Mouse (Mus musculus): ENCODE results near the gene Cyth3.

Cyth3 gene

GRCm38 (mm10) chr5:143706030-143706821 lies 84.0 kb downstream of the Cyth3 start:
- DNase-seq (ENCODE audit: low spot score in 2 of 2): no peak

GRCm38 (mm10) chr5:143706822-143707200 lies 84.6 kb downstream of the Cyth3 start:
- no peak for DNase-seq (ENCODE audit: low spot score in 2 of 2)

GRCm38 (mm10) chr5:143711326-143711725 lies 89.1 kb downstream of the Cyth3 start:
- peak in 1 of 2 experiments; percentile 51 for DNase-seq (ENCODE audit: low spot score in 2 of 2)

- no peak for DNase-seq (ENCODE audit: low spot score in 2 of 2)
Observed at GRCm38 (mm10) chr5:143712011-143712800, 90.0 kb downstream of the Cyth3 start.

- DNase-seq (ENCODE audit: low spot score in 2 of 2): no peak
Observed at GRCm38 (mm10) chr5:143721962-143722361, 99.7 kb downstream of the Cyth3 start.

- DNase-seq (ENCODE audit: low spot score in 2 of 2): no peak
Observed at GRCm38 (mm10) chr5:143730915-143731314, 108.7 kb downstream of the Cyth3 start.

- no peak for DNase-seq (ENCODE audit: low spot score in 2 of 2)
Observed at GRCm38 (mm10) chr5:143731483-143732112, 109.4 kb downstream of the Cyth3 start.

GRCm38 (mm10) chr5:143732180-143732891 lies 110.1 kb downstream of the Cyth3 start, which contains the start of gene Usp42:
Usp42 (minus strand) TSS chr5:143732280.
- DNase-seq (ENCODE audit: low spot score in 2 of 2): peak; percentile 84 to 89

GRCm38 (mm10) chr5:143749630-143750208 lies 127.5 kb downstream of the Cyth3 start:
- DNase-seq (ENCODE audit: low spot score in 2 of 2): no peak

- no peak for DNase-seq (ENCODE audit: low spot score in 2 of 2)
Observed at GRCm38 (mm10) chr5:143755529-143756141, 133.4 kb downstream of the Cyth3 start.

GRCm38 (mm10) chr5:143757755-143758443 lies 135.7 kb downstream of the Cyth3 start:
- peak; percentile 55 to 69 for DNase-seq (ENCODE audit: low spot score in 2 of 2)

GRCm38 (mm10) chr5:143759554-143759953 lies 137.3 kb downstream of the Cyth3 start:
- no peak for DNase-seq (ENCODE audit: low spot score in 2 of 2)

All from spleen, postnatal 14 days (tissue).